ENCODE assay signal across 24 mouse cellular contexts in the genomic region with DNA sequence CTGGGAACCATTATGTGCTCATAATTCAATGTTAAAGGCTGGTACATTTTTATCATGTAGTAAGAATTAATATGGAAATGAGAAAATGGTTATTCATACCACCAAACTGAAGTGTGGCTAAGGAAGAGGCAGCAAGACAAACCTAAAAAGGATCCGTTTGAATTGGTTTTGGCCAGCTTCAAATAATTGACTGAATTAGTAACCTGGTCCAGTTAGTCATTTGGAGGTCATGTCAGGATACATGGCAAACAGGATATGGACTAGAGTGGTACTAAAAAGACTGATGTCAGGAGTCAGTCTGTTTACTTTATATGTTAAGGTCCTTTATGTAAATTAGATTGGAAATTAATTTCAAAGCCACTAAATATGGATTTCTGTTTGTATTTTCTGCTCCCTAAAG. TPM values are rescaled to one million over a fixed set of nuclear protein-coding genes. Genes with fewer than 3 reads are reported as not detected.
"Had no signal": no experiment of that assay in that cellular context is flagged by ENCODE, and none has a peak within 500 bp of the region (broad histone marks: within the 10 kb centered on the region; RNA-seq: fewer than 3 reads in every experiment).

No protein-coding gene starts in this region.

- H3K4me1 ChIP-seq: midbrain, embryonic 10.5 days; midbrain, embryonic 12.5 days; neural tube, embryonic 13.5 days; neural tube, embryonic 15.5 days had no signal

- H3K4me3 ChIP-seq: midbrain, embryonic 10.5 days; midbrain, embryonic 12.5 days; myocyte; neural tube, embryonic 13.5 days; neural tube, embryonic 15.5 days had no signal

- H3K27me3 ChIP-seq: midbrain, embryonic 12.5 days; neural tube, embryonic 13.5 days; neural tube, embryonic 15.5 days had no signal

- H3K4me2 ChIP-seq: lung, embryonic 14.5 days; midbrain, embryonic 12.5 days; neural tube, embryonic 13.5 days; neural tube, embryonic 15.5 days had no signal

- H3K27ac ChIP-seq: midbrain, embryonic 10.5 days; midbrain, embryonic 12.5 days; neural tube, embryonic 13.5 days; neural tube, embryonic 15.5 days had no signal

- H3K36me3 ChIP-seq: midbrain, embryonic 10.5 days; midbrain, embryonic 12.5 days; neural tube, embryonic 13.5 days; neural tube, embryonic 15.5 days had no signal

- H3K9me3 ChIP-seq: midbrain, embryonic 10.5 days; midbrain, embryonic 12.5 days; neural tube, embryonic 13.5 days; neural tube, embryonic 15.5 days had no signal

- H3K9ac ChIP-seq: lung, embryonic 14.5 days; midbrain, embryonic 12.5 days; neural tube, embryonic 13.5 days; neural tube, embryonic 15.5 days had no signal

- DNase-seq: lung, embryonic 14.5 days; lung, postnatal 10 days; lung, postnatal 4 days; midbrain, embryonic 14.5 days; retina, postnatal 1 day; right cerebral cortex, adult 18-20 months; right cerebral cortex, postnatal 25 days; right cerebral cortex, postnatal 4 days; spleen, adult 18-20 months; thymus, adult 18-20 months; thymus, postnatal 14 days; thymus, postnatal 36 days had no signal

- ATAC-seq: midbrain, embryonic 16.5 days had no signal

RNA-seq across cellular contexts. Expression of a gene that starts 41.9 kb away (rescaled TPM):
- polyA plus RNA-seq: lung, embryonic 14.5 days; lung, embryonic 16.5 days; midbrain, embryonic 10.5 days; midbrain, embryonic 12.5 days; midbrain, embryonic 14.5 days; midbrain, embryonic 16.5 days; myocyte; neural tube, embryonic 11.5 days; neural tube, embryonic 13.5 days; stomach, embryonic 14.5 days; stomach, embryonic 16.5 days; thymus, postnatal 0 days had no signal

RNA-seq across cellular contexts. Expression of a gene that starts 52.3 kb away (rescaled TPM):
- polyA plus RNA-seq: lung, embryonic 14.5 days; lung, embryonic 16.5 days; midbrain, embryonic 10.5 days; midbrain, embryonic 12.5 days; midbrain, embryonic 14.5 days; midbrain, embryonic 16.5 days; myocyte; neural tube, embryonic 11.5 days; neural tube, embryonic 13.5 days; neural tube, embryonic 15.5 days; small intestine, adult 2 months; stomach, embryonic 14.5 days; stomach, embryonic 16.5 days; thymus, postnatal 0 days had no signal
